Mouse (Mus musculus): ENCODE results near the gene Mapkapk3. TPM values are rescaled to one million over a fixed set of nuclear protein-coding genes. Genes with fewer than 3 reads are reported as not detected.

Mapkapk3 gene
- total and polyA plus RNA-seq, 2 experiments from 2014 or later, result 1.3 to 3.2 TPM

GRCm38 (mm10) chr9:107282951-107283350 lies 6.7 kb downstream of the Mapkapk3 start:
- no peak for DNase-seq (ENCODE audit: low spot score)
- no peaks in the 10 kb centered on the region for H3K27me3 ChIP-seq (ENCODE audit: insufficient read depth, low read length)
- no peak overlapping the region for H3K27ac ChIP-seq (ENCODE audit: low read depth, low read length)
- H3K4me3 ChIP-seq (ENCODE audit: low read depth, low read length), result no peak overlapping the region
- H3K4me1 ChIP-seq (ENCODE audit: insufficient read depth, low read length), result peaks cover 3% of the 10 kb centered on the region; the same call in 1 of the 2 replicates
- no peak for ATAC-seq (ENCODE audit: low FRiP score)
- H3K36me3 ChIP-seq (ENCODE audit: insufficient read depth, low read length), result no peaks in the 10 kb centered on the region
- no peak for TF ChIP-seq CTCF (IDR thresholded peaks at IDR 0.05)
- H3K9ac ChIP-seq (replicated peaks; ENCODE audit: low read length, poor library complexity, severe bottlenecking), result no peak overlapping the region
- H3K4me2 ChIP-seq (ENCODE audit: low read depth, low read length, poor library complexity, severe bottlenecking), result no peak overlapping the region
- WGBS, result 91% methylated on average over 9 of the region's 9 CpGs
- H3K9me3 ChIP-seq (ENCODE audit: low read length), result no peaks in the 10 kb centered on the region

- no peak overlapping the region for H3K27ac ChIP-seq (ENCODE audit: low read depth, low read length)
- peaks cover 3% of the 10 kb centered on the region; the same call in 1 of the 2 replicates for H3K4me1 ChIP-seq (ENCODE audit: insufficient read depth, low read length)
- H3K4me3 ChIP-seq (ENCODE audit: low read depth, low read length), result no peak overlapping the region
- no peak for DNase-seq (ENCODE audit: low spot score)
- no peak for ATAC-seq (ENCODE audit: low FRiP score)
- no peaks in the 10 kb centered on the region for H3K27me3 ChIP-seq (ENCODE audit: insufficient read depth, low read length)
- no peak overlapping the region for H3K9ac ChIP-seq (replicated peaks; ENCODE audit: low read length, poor library complexity, severe bottlenecking)
- H3K4me2 ChIP-seq (ENCODE audit: low read depth, low read length, poor library complexity, severe bottlenecking), result no peak overlapping the region
- TF ChIP-seq CTCF (IDR thresholded peaks at IDR 0.05), result no peak
- no peaks in the 10 kb centered on the region for H3K9me3 ChIP-seq (ENCODE audit: low read length)
- no peaks in the 10 kb centered on the region for H3K36me3 ChIP-seq (ENCODE audit: insufficient read depth, low read length)
- WGBS, result 91% methylated on average over 5 of the region's 5 CpGs
Measured at GRCm38 (mm10) chr9:107281241-107281987, 8.3 kb downstream of the Mapkapk3 start.

- no peak for TF ChIP-seq CTCF (IDR thresholded peaks at IDR 0.05)
- Histone ChIP-seq H3K4me3 (ENCODE audit: low read depth, low read length) (no peak overlapping the region), H3K4me2 (ENCODE audit: low read depth, low read length, poor library complexity, severe bottlenecking) (0 out of 2 replicates have a peak overlapping the region, but pooled peaks have one; percentile 15)
Measured at GRCm38 (mm10) chr9:107280322-107281027, 9.2 kb downstream of the Mapkapk3 start.

GRCm38 (mm10) chr9:107279378-107280321 lies 10.0 kb downstream of the Mapkapk3 start:
- Histone ChIP-seq H3K27ac (ENCODE audit: low read depth, low read length) (no peak overlapping the region), H3K36me3 (ENCODE audit: insufficient read depth, low read length) (no peaks in the 10 kb centered on the region), H3K9ac (replicated peaks; ENCODE audit: low read length, poor library complexity, severe bottlenecking) (0 out of 2 replicates have a peak overlapping the region, but pooled peaks have one; percentile 13), H3K4me2 (ENCODE audit: low read depth, low read length, poor library complexity, severe bottlenecking) (0 out of 2 replicates have a peak overlapping the region, but pooled peaks have one; percentile 15), H3K4me1 (ENCODE audit: insufficient read depth, low read length) (peaks cover 3% of the 10 kb centered on the region; the same call in 1 of the 2 replicates), H3K4me3 (ENCODE audit: low read depth, low read length) (no peak overlapping the region), H3K27me3 (ENCODE audit: insufficient read depth, low read length) (no peaks in the 10 kb centered on the region), H3K9me3 (ENCODE audit: low read length) (no peaks in the 10 kb centered on the region)
- ATAC-seq (ENCODE audit: low FRiP score), result 0 out of 2 replicates have a peak, but pooled peaks have one; percentile 20
- 34% methylated on average over 16 of the region's 16 CpGs for WGBS
- peak; percentile 9; the same call in 1 of the 2 replicates for TF ChIP-seq CTCF (IDR thresholded peaks at IDR 0.05)
- DNase-seq (ENCODE audit: low spot score), result no peak

More at GRCm38 (mm10) chr9:107280322-107281027, 9.2 kb downstream of the Mapkapk3 start:
- Histone ChIP-seq H3K9ac (replicated peaks; ENCODE audit: low read length, poor library complexity, severe bottlenecking) (0 out of 2 replicates have a peak overlapping the region, but pooled peaks have one; percentile 13), H3K27me3 (ENCODE audit: insufficient read depth, low read length) (no peaks in the 10 kb centered on the region), H3K9me3 (ENCODE audit: low read length) (no peaks in the 10 kb centered on the region), H3K27ac (ENCODE audit: low read depth, low read length) (no peak overlapping the region), H3K36me3 (ENCODE audit: insufficient read depth, low read length) (no peaks in the 10 kb centered on the region), H3K4me1 (ENCODE audit: insufficient read depth, low read length) (peaks cover 3% of the 10 kb centered on the region; the same call in 1 of the 2 replicates)
- ATAC-seq (ENCODE audit: low FRiP score) (no peak), DNase-seq (ENCODE audit: low spot score) (no peak)
- 48% methylated on average over 13 of the region's 13 CpGs for WGBS
